Mouse (Mus musculus): ENCODE data around the gene Ino80e. TPM values are rescaled to one million over a fixed set of nuclear protein-coding genes. Genes with fewer than 3 reads are reported as not detected.

The Ino80e gene
- polyA plus RNA-seq, 1 experiment from 2014 or later, result 64.8 TPM

DNA sequence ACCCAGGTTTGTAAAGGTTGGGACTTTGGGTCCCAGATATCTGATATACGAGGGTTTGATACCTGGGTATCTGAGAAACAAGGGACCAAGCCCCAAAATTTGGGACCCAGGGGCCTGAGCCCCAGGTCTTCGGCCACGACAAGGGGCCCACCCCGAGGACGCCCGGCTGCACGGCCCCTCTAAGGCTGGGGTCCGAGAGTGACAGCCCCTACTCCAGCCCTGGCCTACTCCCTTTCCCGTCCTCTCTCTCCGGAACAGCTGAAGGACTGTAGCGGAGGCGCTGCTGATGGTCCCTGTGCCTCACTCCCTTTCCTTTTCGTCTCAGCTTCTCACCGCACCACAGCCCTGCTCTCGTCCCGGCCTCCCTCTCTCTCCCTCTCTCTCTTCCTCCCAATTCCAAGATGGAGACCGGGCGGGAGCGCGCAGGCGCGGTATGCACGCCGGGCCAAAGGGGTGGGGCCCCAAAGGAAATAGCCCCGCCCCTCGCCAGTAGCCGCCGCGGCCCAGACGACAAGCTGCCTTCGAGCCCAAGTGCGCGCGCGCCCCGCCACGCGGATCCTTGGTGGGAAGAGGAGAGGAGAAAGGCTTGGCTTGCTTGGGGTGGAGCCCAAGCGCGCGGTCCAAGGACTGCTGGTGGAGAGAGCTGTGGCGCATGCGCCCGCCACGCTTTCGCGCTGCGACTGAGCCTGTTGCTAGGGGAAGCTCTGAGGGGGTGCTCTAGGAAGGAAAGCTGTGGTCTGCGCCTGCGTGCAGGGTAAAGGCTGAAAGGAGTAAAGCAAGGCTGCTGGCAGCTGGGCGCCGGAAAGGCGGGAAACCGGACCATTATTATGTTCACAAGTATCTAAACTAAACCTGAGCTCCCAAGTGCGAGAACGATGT lies 22.3 kb upstream of the Ino80e start, which contains the start of gene Taok2:
Gene Taok2, minus strand, starts transcription at position 418 of the 879 bp plus-strand sequence.
- Histone ChIP-seq H3K4me1 (ENCODE audit: control insufficient read depth, insufficient read depth, low read length) (peaks cover 21% of the 10 kb centered on the region), H3K4me2 (ENCODE audit: low read depth, low read length) (peak within 1 kb of the TSS; percentile 95), H3K9ac (ENCODE audit: low read length) (peak within 1 kb of the TSS; percentile 92), H3K27ac (ENCODE audit: low read length) (peak within 1 kb of the TSS; percentile 94), H3K36me3 (ENCODE audit: control insufficient read depth, insufficient read depth, low read length) (no peaks in the 10 kb centered on the region; the same call in 1 of the 2 replicates), H3K27me3 (ENCODE audit: control insufficient read depth, insufficient read depth, low read length) (no peaks in the 10 kb centered on the region), H3K4me3 (replicated peaks; ENCODE audit: low read length) (peak within 1 kb of the TSS; percentile 88), H3K9me3 (replicated peaks; ENCODE audit: control insufficient read depth, low read length) (no peaks in the 10 kb centered on the region)
- peak; percentile 99 for ATAC-seq (ENCODE audit: insufficient read depth, low FRiP score)
- WGBS, result under 1% methylated on average over 56 of the region's 56 CpGs

DNA sequence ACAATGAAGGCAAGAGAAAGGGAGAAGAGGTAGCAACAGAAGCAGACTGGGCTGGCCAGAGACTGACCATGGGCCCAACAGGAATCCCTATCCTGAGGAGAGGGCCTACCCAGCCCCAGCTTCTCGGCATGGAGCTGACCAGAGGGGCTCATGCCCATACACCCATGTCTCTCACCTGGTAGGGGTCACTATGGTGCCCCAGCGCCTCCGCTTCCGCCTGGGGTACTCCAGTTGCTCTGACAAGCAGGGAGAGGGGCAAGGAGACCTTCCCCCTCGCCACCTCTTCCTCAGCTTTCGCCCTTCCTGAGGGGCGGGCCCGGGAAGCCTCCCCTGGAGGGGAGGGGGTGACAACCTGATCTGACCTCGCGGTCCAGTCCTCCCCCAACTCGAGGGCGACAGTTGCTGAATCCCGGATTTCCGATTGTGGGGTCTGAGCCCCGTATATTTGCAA lies 21.6 kb upstream of the Ino80e start:
- H3K4me3 ChIP-seq (replicated peaks; ENCODE audit: low read length), result peak overlapping the region; percentile 88
- H3K9me3 ChIP-seq (replicated peaks; ENCODE audit: control insufficient read depth, low read length), result no peaks in the 10 kb centered on the region
- no peak for ATAC-seq (ENCODE audit: insufficient read depth, low FRiP score)
- H3K4me2 ChIP-seq (ENCODE audit: low read depth, low read length), result peak overlapping the region; percentile 95
- peaks cover 5% of the 10 kb centered on the region; the same call in 1 of the 2 replicates for H3K36me3 ChIP-seq (ENCODE audit: control insufficient read depth, insufficient read depth, low read length)
- peaks cover 21% of the 10 kb centered on the region for H3K4me1 ChIP-seq (ENCODE audit: control insufficient read depth, insufficient read depth, low read length)
- peak overlapping the region; percentile 92 for H3K9ac ChIP-seq (ENCODE audit: low read length)
- no peaks in the 10 kb centered on the region for H3K27me3 ChIP-seq (ENCODE audit: control insufficient read depth, insufficient read depth, low read length)
- WGBS, result under 1% methylated on average over 15 of the region's 15 CpGs
- H3K27ac ChIP-seq (ENCODE audit: low read length), result peak overlapping the region; percentile 94

DNA sequence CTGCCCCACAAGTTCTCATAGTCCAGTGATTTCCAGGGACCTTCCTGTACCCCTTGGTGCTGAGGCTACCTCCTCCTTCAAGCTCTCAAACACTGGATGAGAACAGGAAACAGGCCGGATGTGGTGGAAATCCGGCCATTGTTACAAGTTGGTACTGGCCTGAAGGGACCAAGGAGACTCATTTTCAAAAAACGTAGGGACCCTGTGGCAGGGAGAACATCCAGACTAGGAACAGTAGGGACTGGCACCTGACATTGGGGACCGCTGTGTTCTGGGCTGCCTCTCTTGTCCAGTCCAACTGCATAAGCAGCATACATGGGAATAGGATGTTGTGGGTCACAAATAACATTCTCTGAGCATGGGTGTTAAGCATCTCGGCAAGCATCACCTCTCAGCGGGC lies 18.9 kb upstream of the Ino80e start:
- WGBS, result 71% methylated on average over 6 of the region's 6 CpGs
- Histone ChIP-seq H3K4me3 (replicated peaks; ENCODE audit: low read length) (no peak overlapping the region; the same call in 1 of the 2 replicates), H3K9me3 (replicated peaks; ENCODE audit: control insufficient read depth, low read length) (no peaks in the 10 kb centered on the region), H3K36me3 (ENCODE audit: control insufficient read depth, insufficient read depth, low read length) (peaks cover 17% of the 10 kb centered on the region), H3K27ac (ENCODE audit: low read length) (peak overlapping the region; percentile 26; the same call in 1 of the 2 replicates), H3K4me2 (ENCODE audit: low read depth, low read length) (peak overlapping the region; percentile 95; the same call in 1 of the 2 replicates), H3K4me1 (ENCODE audit: control insufficient read depth, insufficient read depth, low read length) (peaks cover 21% of the 10 kb centered on the region), H3K9ac (ENCODE audit: low read length) (no peak overlapping the region; the same call in 1 of the 2 replicates), H3K27me3 (ENCODE audit: control insufficient read depth, insufficient read depth, low read length) (no peaks in the 10 kb centered on the region)
- no peak for ATAC-seq (ENCODE audit: insufficient read depth, low FRiP score)

DNA sequence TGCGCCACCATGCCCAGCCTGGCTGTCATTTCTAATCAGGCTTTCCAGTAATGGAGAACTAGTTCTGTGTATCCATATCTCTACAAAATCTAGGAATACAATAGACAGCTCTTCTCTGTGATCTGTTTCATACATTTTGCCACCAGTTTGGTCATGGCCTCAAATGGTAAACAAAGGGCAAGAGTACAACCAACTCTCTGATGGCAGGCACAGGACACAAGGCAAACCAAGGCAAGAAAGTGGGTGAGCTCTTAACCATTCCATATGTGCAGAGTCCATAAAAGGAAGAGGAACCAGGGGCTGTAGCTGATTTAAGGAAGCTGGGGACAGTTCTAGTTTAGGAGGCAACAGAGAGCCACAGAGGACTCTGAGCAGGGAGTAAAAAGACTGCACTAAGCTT lies 15.1 kb upstream of the Ino80e start:
- Histone ChIP-seq H3K4me2 (ENCODE audit: low read depth, low read length) (no peak overlapping the region), H3K27me3 (ENCODE audit: control insufficient read depth, insufficient read depth, low read length) (no peaks in the 10 kb centered on the region), H3K4me3 (replicated peaks; ENCODE audit: low read length) (no peak overlapping the region), H3K9ac (ENCODE audit: low read length) (no peak overlapping the region), H3K4me1 (ENCODE audit: control insufficient read depth, insufficient read depth, low read length) (peaks cover 8% of the 10 kb centered on the region), H3K27ac (ENCODE audit: low read length) (no peak overlapping the region), H3K9me3 (replicated peaks; ENCODE audit: control insufficient read depth, low read length) (no peaks in the 10 kb centered on the region), H3K36me3 (ENCODE audit: control insufficient read depth, insufficient read depth, low read length) (peaks cover 34% of the 10 kb centered on the region)
- ATAC-seq (ENCODE audit: insufficient read depth, low FRiP score), result no peak
- WGBS, result 100% methylated on average over 1 of the region's 1 CpGs

DNA sequence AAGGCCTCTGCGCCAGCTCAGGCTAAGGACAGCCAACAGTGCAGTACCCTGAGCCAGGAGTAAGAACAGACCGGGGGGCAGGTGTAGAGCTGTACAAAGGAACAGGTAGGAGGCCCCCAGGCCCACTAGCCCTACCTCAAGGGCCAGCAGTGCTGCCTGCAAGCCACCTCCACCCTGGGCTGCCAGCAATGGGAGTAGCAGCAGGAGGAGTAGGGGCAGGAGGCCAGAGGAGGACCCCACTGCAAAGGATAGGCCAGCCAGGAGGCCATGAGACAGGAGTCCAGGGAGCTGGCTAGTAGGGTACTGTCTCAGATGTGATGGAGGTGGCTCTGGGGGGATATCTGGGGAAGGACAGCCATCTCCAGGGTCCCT lies 8.3 kb upstream of the Ino80e start:
- no peak overlapping the region for H3K4me2 ChIP-seq (ENCODE audit: low read depth, low read length)
- 100% methylated on average over 2 of the region's 2 CpGs for WGBS
- no peaks in the 10 kb centered on the region for H3K27me3 ChIP-seq (ENCODE audit: control insufficient read depth, insufficient read depth, low read length)
- no peak overlapping the region for H3K9ac ChIP-seq (ENCODE audit: low read length)
- no peaks in the 10 kb centered on the region for H3K9me3 ChIP-seq (replicated peaks; ENCODE audit: control insufficient read depth, low read length)
- H3K4me3 ChIP-seq (replicated peaks; ENCODE audit: low read length), result no peak overlapping the region
- no peak for ATAC-seq (ENCODE audit: insufficient read depth, low FRiP score)
- no peaks in the 10 kb centered on the region for H3K4me1 ChIP-seq (ENCODE audit: control insufficient read depth, insufficient read depth, low read length)
- H3K36me3 ChIP-seq (ENCODE audit: control insufficient read depth, insufficient read depth, low read length), result peaks cover 52% of the 10 kb centered on the region
- no peak overlapping the region for H3K27ac ChIP-seq (ENCODE audit: low read length)

DNA sequence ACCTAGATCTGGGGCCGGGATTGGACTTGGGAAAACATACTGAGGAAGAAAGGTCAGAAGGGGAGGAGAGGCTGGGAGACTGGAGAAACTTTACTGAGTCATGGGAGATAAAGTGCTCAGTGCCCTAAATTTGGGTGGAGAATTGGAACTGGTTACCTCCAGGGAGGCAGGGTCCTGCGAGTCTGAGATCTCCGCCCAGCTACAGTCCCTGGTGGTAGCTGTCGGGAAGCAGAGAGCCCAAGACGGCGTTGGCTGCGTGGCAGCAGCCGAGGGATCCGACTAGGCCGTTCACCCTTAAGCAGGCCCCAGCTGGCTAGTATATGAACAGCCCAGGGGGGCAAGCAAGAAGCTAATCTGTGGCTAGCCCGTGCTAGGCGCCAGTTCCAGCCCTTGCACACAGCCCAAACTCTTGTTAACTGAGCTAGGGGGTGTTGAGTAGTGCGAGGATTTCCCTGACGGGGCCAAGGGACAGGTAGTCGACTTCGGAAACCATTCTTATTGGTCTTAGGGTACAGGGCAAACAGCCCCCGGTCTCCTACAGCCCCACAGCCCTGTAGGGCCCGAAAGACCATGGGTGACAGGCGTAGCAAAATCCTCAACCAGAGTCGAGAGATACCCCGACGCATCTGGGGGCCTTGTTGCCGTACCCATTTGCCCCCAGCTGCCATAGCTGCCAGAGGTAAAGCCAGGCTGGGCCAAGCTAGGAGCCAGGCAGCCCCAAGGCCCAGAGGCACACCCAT lies 7.8 kb upstream of the Ino80e start:
- Histone ChIP-seq H3K4me1 (ENCODE audit: control insufficient read depth, insufficient read depth, low read length) (no peaks in the 10 kb centered on the region), H3K4me2 (ENCODE audit: low read depth, low read length) (no peak overlapping the region), H3K27ac (ENCODE audit: low read length) (no peak overlapping the region), H3K27me3 (ENCODE audit: control insufficient read depth, insufficient read depth, low read length) (no peaks in the 10 kb centered on the region), H3K9me3 (replicated peaks; ENCODE audit: control insufficient read depth, low read length) (no peaks in the 10 kb centered on the region), H3K4me3 (replicated peaks; ENCODE audit: low read length) (no peak overlapping the region), H3K36me3 (ENCODE audit: control insufficient read depth, insufficient read depth, low read length) (peaks cover 48% of the 10 kb centered on the region), H3K9ac (ENCODE audit: low read length) (no peak overlapping the region)
- WGBS, result 91% methylated on average over 23 of the region's 23 CpGs
- ATAC-seq (ENCODE audit: insufficient read depth, low FRiP score), result no peak

DNA sequence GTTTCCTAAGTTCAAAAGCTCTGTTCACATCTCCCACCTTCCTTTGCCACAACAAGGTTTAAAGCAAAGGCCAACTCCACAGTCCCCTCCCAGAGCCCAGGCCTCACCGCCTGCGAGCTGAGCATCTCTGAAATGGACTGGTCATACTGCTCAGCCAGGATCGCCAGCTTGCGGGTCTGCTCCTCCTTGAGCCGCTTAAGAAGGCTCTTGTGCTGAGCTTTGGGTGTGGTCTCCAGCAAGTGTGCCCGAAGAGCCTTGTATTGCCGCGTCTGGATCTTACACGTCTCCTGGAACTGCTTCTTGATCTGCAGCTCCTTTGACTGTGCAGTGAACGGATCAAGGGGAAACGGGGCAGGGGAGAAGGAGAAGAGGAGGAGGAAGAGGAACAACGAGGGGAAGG lies 5.8 kb upstream of the Ino80e start:
- 80% methylated on average over 12 of the region's 12 CpGs for WGBS
- Histone ChIP-seq H3K4me3 (replicated peaks; ENCODE audit: low read length) (no peak overlapping the region), H3K36me3 (ENCODE audit: control insufficient read depth, insufficient read depth, low read length) (peaks cover 40% of the 10 kb centered on the region), H3K4me2 (ENCODE audit: low read depth, low read length) (no peak overlapping the region), H3K27ac (ENCODE audit: low read length) (no peak overlapping the region), H3K4me1 (ENCODE audit: control insufficient read depth, insufficient read depth, low read length) (peaks cover 15% of the 10 kb centered on the region; the same call in 1 of the 2 replicates), H3K27me3 (ENCODE audit: control insufficient read depth, insufficient read depth, low read length) (no peaks in the 10 kb centered on the region), H3K9me3 (replicated peaks; ENCODE audit: control insufficient read depth, low read length) (no peaks in the 10 kb centered on the region), H3K9ac (ENCODE audit: low read length) (no peak overlapping the region)
- ATAC-seq (ENCODE audit: insufficient read depth, low FRiP score), result no peak

DNA sequence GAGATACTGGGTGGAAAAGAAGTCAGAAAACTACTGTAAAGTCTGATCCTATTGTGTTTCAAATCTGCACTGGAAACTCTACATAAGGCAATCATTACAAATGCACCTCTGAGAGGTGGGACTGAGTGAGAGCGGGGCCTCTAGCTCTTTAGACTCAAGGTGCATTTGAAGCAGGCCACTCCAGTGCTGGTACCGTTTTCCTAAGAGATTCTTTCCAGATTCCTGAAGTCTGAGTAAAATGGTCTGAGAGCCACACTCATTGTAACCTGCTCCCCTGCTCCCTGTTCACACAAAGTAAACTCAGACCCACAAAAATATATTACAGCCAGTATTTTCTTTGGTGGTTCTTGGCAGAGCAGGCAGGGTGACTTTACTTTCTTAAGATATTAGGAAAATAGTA lies 5.4 kb upstream of the Ino80e start:
- Histone ChIP-seq H3K4me2 (ENCODE audit: low read depth, low read length) (no peak overlapping the region), H3K9me3 (replicated peaks; ENCODE audit: control insufficient read depth, low read length) (no peaks in the 10 kb centered on the region), H3K36me3 (ENCODE audit: control insufficient read depth, insufficient read depth, low read length) (peaks cover 36% of the 10 kb centered on the region), H3K4me3 (replicated peaks; ENCODE audit: low read length) (no peak overlapping the region), H3K9ac (ENCODE audit: low read length) (no peak overlapping the region), H3K27ac (ENCODE audit: low read length) (no peak overlapping the region), H3K27me3 (ENCODE audit: control insufficient read depth, insufficient read depth, low read length) (no peaks in the 10 kb centered on the region), H3K4me1 (ENCODE audit: control insufficient read depth, insufficient read depth, low read length) (peaks cover 19% of the 10 kb centered on the region; the same call in 1 of the 2 replicates)
- no peak for ATAC-seq (ENCODE audit: insufficient read depth, low FRiP score)
- 88% methylated on average over 2 of the region's 2 CpGs for WGBS

DNA sequence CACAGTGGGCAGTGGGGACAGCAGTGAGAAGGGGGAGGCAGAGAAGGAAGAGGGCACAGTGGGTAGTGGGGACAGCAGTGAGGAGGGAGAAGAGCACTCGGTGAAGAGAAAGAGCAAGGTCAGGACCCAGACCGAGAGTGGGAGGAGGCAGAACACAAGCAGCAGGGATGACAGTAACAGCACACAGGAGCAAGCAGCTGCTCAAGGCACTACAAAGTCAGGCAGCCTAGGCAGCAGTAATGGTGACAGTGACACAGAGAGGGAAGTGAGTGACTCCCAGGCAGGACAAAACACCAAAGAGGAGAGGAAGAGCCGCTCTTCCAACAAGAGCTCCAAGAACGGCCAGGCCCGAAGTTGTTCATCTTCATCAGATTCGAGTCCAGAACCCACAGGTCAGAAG lies 1.6 kb upstream of the Ino80e start:
- Histone ChIP-seq H3K9me3 (replicated peaks; ENCODE audit: control insufficient read depth, low read length) (no peaks in the 10 kb centered on the region), H3K9ac (ENCODE audit: low read length) (peak overlapping the region; percentile 84), H3K36me3 (ENCODE audit: control insufficient read depth, insufficient read depth, low read length) (peaks cover 17% of the 10 kb centered on the region; the same call in 1 of the 2 replicates), H3K4me2 (ENCODE audit: low read depth, low read length) (peak overlapping the region; percentile 88), H3K27ac (ENCODE audit: low read length) (peak overlapping the region; percentile 30; the same call in 1 of the 2 replicates), H3K27me3 (ENCODE audit: control insufficient read depth, insufficient read depth, low read length) (no peaks in the 10 kb centered on the region), H3K4me3 (replicated peaks; ENCODE audit: low read length) (peak overlapping the region; percentile 73), H3K4me1 (ENCODE audit: control insufficient read depth, insufficient read depth, low read length) (peaks cover 23% of the 10 kb centered on the region)
- 51% methylated on average over 6 of the region's 6 CpGs for WGBS
- no peak for ATAC-seq (ENCODE audit: insufficient read depth, low FRiP score)
